Mouse (Mus musculus): Measurements from ENCODE around the gene Zc3h10.
"Not testable (repeated sequence)": the region's sequence is repeated elsewhere in the genome, so short reads cannot be mapped to it uniquely, and the experiment has no call there.

DNA sequence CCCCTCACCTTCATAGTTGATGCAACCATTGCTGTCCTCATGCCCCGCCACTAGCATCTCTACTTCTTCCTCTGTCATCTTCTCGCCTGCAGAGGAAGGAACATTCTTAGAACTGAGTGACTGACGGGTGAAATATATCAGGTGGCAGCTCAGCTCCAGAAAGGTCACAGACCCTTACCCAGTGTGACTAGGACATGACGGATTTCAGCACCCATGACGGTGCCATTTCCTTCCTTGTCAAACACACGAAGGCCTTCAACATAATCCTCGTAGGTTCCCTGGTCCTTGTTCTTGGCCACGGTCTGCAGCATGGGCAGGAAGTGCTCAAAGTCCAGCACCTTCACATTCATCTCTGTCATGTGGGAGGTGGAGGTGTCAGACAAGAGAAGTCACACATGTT is 55.5 kb downstream of the Zc3h10 start:
- not testable (repeated sequence) for TF ChIP-seq POLR2A (IDR thresholded peaks at IDR 0.05; ENCODE audit: low read depth, low read length); CTCF (IDR thresholded peaks at IDR 0.05; ENCODE audit: borderline replicate concordance, insufficient read depth, low read length)

All from embryonic fibroblast, embryonic 13.5 days (primary cell).